Mouse (Mus musculus): ENCODE data around the gene Meox2.
"Not testable (repeated sequence)": the region's sequence is repeated elsewhere in the genome, so short reads cannot be mapped to it uniquely, and the experiment has no call there.

Gene Meox2

GRCm38 (mm10) chr12:37108390-37108738 is at the start of gene Meox2:
Meox2 (plus strand) TSS chr12:37108540.
- DNase-seq (ENCODE audit: low read depth): no peak

DNA sequence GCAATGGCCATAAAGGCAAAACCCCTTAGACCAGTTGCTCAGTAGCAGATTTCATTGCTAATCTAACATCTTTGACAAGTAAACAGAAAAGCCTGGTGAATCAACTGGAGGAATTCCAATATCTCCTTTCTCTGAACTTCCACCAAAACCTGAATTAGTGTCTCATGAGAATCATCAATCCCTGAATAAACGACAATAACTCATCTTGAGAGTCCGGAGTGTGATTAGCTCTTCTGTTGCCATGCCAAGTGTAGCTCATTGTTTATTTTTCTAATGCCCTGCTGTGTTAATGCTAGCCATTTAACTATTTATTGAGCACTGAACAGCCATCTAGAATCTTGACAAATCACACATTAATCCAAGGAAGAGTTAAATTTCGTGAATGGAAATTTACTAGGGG is 35.7 kb upstream of the Meox2 start:
- DNase-seq (ENCODE audit: low read depth): no peak

DNA sequence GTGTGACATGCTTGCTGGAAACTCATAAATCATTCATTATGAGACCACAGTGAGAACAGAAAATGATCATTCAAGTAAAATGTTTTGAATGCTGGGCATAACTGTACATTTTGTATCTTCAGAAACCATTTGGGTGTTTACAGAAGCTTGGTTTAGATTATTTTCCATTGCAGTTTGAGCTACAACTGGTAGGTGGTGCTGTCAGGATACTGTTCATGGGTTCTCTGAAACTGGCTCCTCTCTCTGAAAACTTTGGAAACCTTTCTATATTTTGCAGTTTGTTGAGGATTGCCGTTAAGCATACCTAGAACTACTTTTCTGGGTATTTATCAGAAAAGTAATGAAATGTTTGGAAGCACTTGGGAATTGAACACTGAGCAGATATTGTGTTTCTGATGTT is 31.0 kb upstream of the Meox2 start:
- DNase-seq (ENCODE audit: low read depth): no peak

GRCm38 (mm10) chr12:37080005-37080404 is 28.3 kb upstream of the Meox2 start:
- not testable (repeated sequence) for DNase-seq (ENCODE audit: low read depth)

- no peak for DNase-seq (ENCODE audit: low read depth)
Measured at GRCm38 (mm10) chr12:37106541-37106940, 1.8 kb upstream of the Meox2 start.

DNA sequence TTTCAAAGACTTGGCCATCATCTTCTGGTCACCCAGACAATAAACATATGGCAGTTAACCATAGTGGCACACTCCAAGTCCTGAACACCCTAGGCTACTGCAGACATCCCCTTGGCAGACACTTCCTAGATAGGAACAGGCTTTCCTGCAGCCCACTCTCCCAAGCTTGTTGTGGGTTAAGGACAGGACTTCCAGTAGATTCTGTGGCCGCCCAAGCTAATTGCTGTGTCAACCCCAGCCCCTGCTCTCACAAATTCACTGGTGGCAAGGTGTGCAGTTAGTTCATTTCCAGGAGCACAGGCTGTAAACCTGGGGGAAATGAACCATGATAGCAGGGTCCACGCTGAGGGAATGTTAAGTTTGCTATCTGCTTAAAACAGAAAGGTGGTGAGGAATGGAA is 1.2 kb upstream of the Meox2 start:
- DNase-seq (ENCODE audit: low read depth): no peak

- no peak for DNase-seq (ENCODE audit: low read depth)
Measured at GRCm38 (mm10) chr12:37107713-37108389, 489 bp upstream of the Meox2 start.

DNA sequence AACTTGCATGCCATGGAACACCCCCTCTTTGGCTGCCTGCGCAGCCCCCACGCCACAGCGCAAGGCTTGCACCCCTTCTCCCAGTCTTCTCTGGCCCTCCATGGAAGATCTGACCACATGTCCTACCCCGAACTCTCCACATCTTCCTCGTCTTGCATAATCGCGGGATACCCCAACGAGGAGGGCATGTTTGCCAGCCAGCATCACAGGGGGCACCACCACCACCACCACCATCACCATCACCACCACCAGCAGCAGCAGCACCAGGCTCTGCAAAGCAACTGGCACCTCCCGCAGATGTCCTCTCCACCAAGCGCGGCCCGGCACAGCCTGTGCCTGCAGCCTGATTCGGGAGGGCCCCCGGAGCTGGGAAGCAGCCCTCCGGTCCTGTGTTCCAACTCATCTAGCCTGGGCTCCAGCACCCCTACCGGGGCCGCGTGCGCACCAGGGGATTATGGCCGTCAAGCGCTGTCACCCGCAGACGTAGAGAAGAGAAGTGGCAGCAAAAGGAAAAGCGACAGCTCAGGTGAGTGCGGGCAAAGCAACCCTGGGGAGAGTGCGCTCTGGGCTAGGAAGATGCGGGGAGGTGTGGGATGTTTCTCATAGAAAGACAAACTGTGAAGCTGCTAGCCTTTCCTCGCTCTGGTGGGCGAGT is 606 bp downstream of the Meox2 start:
- no peak for DNase-seq (ENCODE audit: low read depth)

DNA sequence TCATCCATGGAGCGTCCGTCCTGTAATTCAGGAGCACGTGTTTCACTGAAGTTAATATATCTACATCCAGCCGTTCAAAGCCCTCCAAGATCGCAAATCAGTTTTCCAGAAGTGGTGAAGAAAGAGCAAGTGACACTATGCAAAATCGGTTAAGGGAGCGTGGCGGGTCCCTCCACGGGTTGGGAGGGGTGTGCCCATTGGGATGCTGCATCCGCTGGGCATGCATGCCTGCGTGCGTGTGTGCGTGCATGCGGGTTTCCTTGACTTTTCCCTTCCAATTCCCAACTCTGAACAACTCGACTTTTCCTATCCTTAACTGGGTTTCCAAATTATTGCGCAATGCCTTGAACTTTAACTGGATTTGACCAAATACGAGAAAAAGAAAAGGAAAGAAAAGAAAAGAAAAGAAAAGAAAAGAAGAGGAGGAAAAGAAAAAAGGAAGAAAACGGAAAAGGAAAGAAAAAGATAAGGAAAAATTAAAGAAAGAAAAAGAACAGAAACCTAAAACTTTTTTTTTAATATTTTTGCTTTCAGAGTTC is 1.2 kb downstream of the Meox2 start:
- DNase-seq (ENCODE audit: low read depth): no peak

DNA sequence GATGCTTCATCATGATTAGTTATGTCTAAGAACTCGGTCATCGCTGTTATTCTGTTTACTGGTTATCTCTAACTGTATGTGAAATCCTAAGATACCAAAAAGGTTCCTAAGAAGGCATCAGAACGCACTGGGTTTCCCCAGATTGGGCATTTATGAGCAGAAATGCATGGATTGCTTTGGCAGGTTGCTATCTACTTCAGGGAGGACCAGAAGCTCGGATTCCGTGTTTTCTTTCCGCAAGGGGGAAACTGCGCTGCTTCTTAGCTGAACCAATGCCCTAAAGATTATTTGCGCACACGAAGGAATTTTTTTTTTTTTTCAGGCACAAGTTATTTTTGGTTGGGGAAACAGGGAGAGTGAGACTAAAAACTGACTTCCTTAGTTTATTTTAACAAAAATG is 2.6 kb downstream of the Meox2 start:
- no peak for DNase-seq (ENCODE audit: low read depth)

DNA sequence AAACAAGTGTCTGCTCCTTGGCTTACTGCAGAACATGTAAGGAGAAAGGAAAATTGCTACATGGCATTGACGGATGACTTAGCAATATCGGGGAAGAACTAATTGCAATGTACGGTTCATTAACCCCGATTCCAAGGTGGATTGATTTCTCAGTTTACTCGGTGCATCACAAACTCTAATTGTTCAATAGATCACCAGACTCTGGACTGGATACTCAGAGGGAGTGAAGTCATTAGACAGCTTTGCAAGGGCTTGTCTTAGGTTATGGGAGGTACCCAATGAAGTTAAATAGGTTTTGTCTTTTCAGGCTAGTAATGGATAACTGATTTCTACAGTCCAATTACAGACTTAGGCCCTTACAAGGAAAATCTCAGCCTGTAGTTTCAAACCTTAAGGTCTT is 10.9 kb downstream of the Meox2 start:
- no peak for DNase-seq (ENCODE audit: low read depth)

- DNase-seq (ENCODE audit: low read depth): no peak
Measured at GRCm38 (mm10) chr12:37123763-37124162, 15.4 kb downstream of the Meox2 start.

DNA sequence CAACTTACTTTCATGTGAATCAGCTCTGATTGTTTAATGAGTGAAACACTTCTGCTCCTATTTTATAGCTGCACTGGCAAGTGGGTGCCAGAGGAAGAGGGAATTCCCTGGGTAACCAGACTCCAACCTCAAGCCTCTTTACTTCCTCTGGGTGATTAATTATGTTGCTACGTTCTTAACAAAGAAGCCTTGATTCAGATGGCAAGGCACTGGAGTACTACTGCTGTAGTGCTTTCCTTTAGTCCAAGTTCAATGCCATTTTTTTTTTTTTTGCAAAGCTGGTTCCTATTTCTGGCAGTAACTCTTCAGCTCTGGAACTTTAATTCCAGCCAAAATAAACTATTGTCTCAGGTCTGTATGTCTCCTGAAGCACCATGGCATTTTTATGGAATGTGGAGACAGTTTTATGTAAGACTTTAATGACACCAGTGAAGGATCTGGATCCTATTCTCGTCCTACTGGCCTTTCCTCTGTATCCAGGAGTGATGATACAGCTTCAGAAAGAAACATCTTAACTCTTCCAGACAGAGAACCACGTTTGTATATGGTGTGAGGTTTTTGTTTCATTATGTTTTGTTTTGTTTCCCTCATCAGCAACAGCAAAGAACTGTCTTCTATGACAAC is 33.9 kb downstream of the Meox2 start:
- DNase-seq (ENCODE audit: low read depth): no peak

- DNase-seq (ENCODE audit: low read depth): no peak
Measured at GRCm38 (mm10) chr12:37143879-37144278, 35.5 kb downstream of the Meox2 start.

GRCm38 (mm10) chr12:37167742-37168141 is 59.4 kb downstream of the Meox2 start:
- DNase-seq (ENCODE audit: low read depth): no peak

GRCm38 (mm10) chr12:37173324-37173723 is 65.0 kb downstream of the Meox2 start:
- no peak for DNase-seq (ENCODE audit: low read depth)

DNA sequence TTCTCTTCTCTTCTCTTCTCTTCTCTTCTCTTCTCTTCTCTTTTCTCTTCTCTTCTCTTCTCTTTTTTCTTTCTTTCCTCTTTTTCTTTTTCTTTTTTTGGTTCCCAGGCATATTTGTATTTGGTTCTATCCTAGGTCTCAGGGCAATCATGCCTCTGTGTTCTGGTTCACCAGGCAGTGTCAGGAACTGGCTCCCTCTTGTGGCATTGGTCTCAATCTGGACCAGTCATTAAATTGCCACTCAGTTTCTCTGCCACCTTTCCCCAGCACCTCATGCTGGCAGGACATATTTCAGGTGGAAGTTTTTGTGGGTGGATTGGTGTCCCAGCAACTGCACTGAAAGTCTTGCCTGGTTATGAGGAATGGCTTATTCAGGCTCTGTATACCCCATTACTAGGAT is 75.3 kb downstream of the Meox2 start:
- no peak for DNase-seq (ENCODE audit: low read depth)

GRCm38 (mm10) chr12:37188940-37189488 is 80.7 kb downstream of the Meox2 start:
- DNase-seq (ENCODE audit: low read depth): no peak

Data from c-Kit-positive CD71-negative TER-119-negative erythroid progenitor cells, embryonic 14.5 days (primary cell).